Mouse (Mus musculus) midbrain, embryonic 12.5 days (tissue): Measurements from ENCODE around the gene Tmem121b. TPM values are rescaled to one million over a fixed set of nuclear protein-coding genes. Genes with fewer than 3 reads are reported as not detected.

ENCODE experiments used
- ATAC-seq: fragments of 200-750 bp; cut with Nextera tagmentation; 2 replicates; pipeline ENCODE4 v1.8.0; 2017; ENCODE audit warnings: low read depth, moderate TSS enrichment, moderate library complexity; ENCODE audit not compliant: low FRiP score
- H3K27ac ChIP-seq: fragments of 300-500 bp; sonication (generic); replicated peaks from 2 replicates; pipeline ENCODE4 v1.5.1; 2016; ENCODE audit warnings: mild to moderate bottlenecking
- H3K27me3 ChIP-seq: fragments of 300-500 bp; sonication (generic); 2 replicates; pipeline ENCODE4 v1.6.1; 2016; ENCODE audit warnings: mild to moderate bottlenecking
- H3K36me3 ChIP-seq: fragments of 300-500 bp; sonication (generic); 2 replicates; pipeline ENCODE4 v1.6.1; 2016
- H3K4me1 ChIP-seq: fragments of 300-500 bp; sonication (generic); 2 replicates; pipeline ENCODE4 v1.6.1; 2016
- H3K4me2 ChIP-seq: fragments of 300-500 bp; sonication (generic); replicated peaks from 2 replicates; pipeline ENCODE4 v1.6.1; 2016; ENCODE audit warnings: mild to moderate bottlenecking, moderate library complexity
- H3K4me3 ChIP-seq: fragments of 300-500 bp; sonication (generic); 2 replicates; pipeline ENCODE4 v1.5.1; 2016; ENCODE audit warnings: mild to moderate bottlenecking
- H3K9ac ChIP-seq: fragments of 300-500 bp; sonication (generic); replicated peaks from 2 replicates; pipeline ENCODE4 v1.6.1; 2016; ENCODE audit warnings: mild to moderate bottlenecking, moderate library complexity
- H3K9me3 ChIP-seq: fragments of 300-500 bp; sonication (generic); 2 replicates; pipeline ENCODE4 v1.6.1; 2016; ENCODE audit warnings: mild to moderate bottlenecking
- WGBS: fragments of 180-500 bp; shearing (Covaris S2); methylation state at CpG from one replicate; pipeline ENCODE4 v1.1.7; 2016; 5-methylcytosine and 5-hydroxymethylcytosine counted together
- polyA plus RNA-seq: library from polyadenylated mRNA; unstranded; fragments of >200 nt; fragmentation: Nextera tagmentation; extraction: Ambion mirVana; gene quantifications from 2 replicates; pipeline ENCODE4 v1.2.1, GENCODE M21; 2016

Tmem121b gene
- polyA plus RNA-seq, 1 experiment from 2014 or later, result 2.5 TPM

DNA sequence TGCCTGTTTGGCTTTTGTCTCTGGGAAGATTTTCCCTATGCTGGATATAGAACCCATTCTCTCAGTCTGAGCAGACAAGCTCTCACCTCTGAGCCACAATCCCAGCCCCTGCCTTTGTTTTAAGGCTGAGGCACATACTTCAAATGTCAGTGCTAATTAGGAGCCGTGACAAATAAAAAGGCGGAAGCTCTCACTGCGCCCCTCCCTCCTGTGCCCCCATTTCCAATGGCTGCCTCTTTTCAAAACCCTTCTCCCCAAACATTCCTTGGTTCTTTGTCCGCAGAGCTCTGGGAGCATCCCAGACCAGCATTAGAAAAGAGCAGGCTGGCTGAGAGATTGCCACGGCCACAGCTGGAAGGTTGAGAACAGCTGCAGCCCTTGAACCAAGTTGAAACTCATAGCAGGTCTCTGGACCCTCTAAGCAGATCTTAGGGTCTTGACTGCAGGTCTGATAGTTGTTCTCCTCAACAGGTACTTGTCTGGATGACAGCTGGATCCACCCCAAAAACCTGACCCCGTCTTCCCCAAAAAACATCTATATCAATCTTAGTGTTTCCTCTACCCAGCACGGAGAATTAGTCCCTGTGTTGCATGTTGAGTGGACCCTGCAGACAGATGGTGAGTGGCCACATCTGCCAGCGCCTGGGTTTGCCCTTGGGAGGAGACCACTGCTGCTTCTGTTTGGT lies 21.0 kb downstream of the Tmem121b start:
- Histone ChIP-seq H3K27me3 (no peaks in the 10 kb centered on the region; the same call in 1 of the 2 replicates), H3K36me3 (no peaks in the 10 kb centered on the region), H3K4me1 (peaks cover 25% of the 10 kb centered on the region), H3K27ac (peak overlapping the region; percentile 84), H3K4me2 (peak overlapping the region; percentile 24), H3K4me3 (no peak overlapping the region), H3K9ac (no peak overlapping the region), H3K9me3 (no peaks in the 10 kb centered on the region)
- WGBS, result 16% methylated on average over 8 of the region's 8 CpGs
- peak; percentile 58 for ATAC-seq

DNA sequence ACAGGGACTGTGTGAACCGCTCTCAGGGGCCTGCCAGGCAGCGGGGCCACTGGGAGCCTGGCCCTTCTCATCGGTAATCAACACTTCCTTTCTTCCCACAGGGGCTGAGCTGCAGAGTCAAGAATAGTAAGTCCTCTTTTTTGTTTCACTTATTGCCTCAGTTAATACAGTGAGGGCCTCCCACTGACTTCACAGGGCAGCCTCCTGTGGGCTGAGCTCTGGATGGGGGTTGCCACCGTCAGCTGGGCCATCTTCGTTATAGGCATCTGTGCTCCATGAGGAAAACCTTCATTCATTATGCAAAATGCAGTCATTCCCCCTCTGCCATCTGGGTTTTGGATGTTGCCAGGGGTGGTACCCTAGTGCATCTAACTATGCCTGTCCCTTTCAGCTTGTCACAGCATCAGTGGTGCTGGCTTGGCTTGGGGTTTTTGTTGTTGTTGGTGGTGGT lies 21.6 kb downstream of the Tmem121b start:
- Histone ChIP-seq H3K4me2 (peak overlapping the region; percentile 24; the same call in 1 of the 2 replicates), H3K4me1 (peaks cover 25% of the 10 kb centered on the region), H3K9ac (no peak overlapping the region), H3K9me3 (no peaks in the 10 kb centered on the region), H3K27me3 (peaks cover 1% of the 10 kb centered on the region; the same call in 1 of the 2 replicates), H3K27ac (peak overlapping the region; percentile 84), H3K4me3 (no peak overlapping the region), H3K36me3 (no peaks in the 10 kb centered on the region)
- 4% methylated on average over 5 of the region's 5 CpGs for WGBS
- ATAC-seq, result peak; percentile 79

- Histone ChIP-seq H3K9me3 (no peaks in the 10 kb centered on the region), H3K4me3 (no peak overlapping the region), H3K4me1 (peaks cover 25% of the 10 kb centered on the region), H3K27me3 (peaks cover 4% of the 10 kb centered on the region), H3K9ac (no peak overlapping the region), H3K4me2 (no peak overlapping the region), H3K27ac (no peak overlapping the region), H3K36me3 (no peaks in the 10 kb centered on the region)
- ATAC-seq, result no peak
- WGBS, result 89% methylated on average over 1 of the region's 1 CpGs
Measured at GRCm38 (mm10) chr6:120470666-120471065, 22.9 kb downstream of the Tmem121b start.

- no peak for ATAC-seq
- Histone ChIP-seq H3K9me3 (no peaks in the 10 kb centered on the region), H3K36me3 (no peaks in the 10 kb centered on the region), H3K27me3 (peaks cover 13% of the 10 kb centered on the region), H3K9ac (no peak overlapping the region), H3K4me1 (peaks cover 25% of the 10 kb centered on the region), H3K4me3 (no peak overlapping the region), H3K27ac (no peak overlapping the region), H3K4me2 (no peak overlapping the region)
Measured at GRCm38 (mm10) chr6:120469770-120470169, 23.8 kb downstream of the Tmem121b start.

- Histone ChIP-seq H3K4me2 (no peak overlapping the region), H3K4me3 (no peak overlapping the region), H3K9me3 (no peaks in the 10 kb centered on the region), H3K27me3 (peaks cover 18% of the 10 kb centered on the region), H3K27ac (no peak overlapping the region), H3K9ac (no peak overlapping the region), H3K36me3 (no peaks in the 10 kb centered on the region), H3K4me1 (peaks cover 25% of the 10 kb centered on the region)
- no peak for ATAC-seq
- WGBS, result 77% methylated on average over 3 of the region's 3 CpGs
Measured at GRCm38 (mm10) chr6:120469268-120469667, 24.3 kb downstream of the Tmem121b start.

GRCm38 (mm10) chr6:120468259-120468658 lies 25.3 kb downstream of the Tmem121b start:
- Histone ChIP-seq H3K36me3 (no peaks in the 10 kb centered on the region), H3K4me3 (no peak overlapping the region), H3K4me2 (no peak overlapping the region), H3K27me3 (peaks cover 28% of the 10 kb centered on the region), H3K9me3 (no peaks in the 10 kb centered on the region), H3K9ac (no peak overlapping the region), H3K4me1 (peaks cover 27% of the 10 kb centered on the region), H3K27ac (no peak overlapping the region)
- ATAC-seq, result no peak
- 93% methylated on average over 4 of the region's 4 CpGs for WGBS

DNA sequence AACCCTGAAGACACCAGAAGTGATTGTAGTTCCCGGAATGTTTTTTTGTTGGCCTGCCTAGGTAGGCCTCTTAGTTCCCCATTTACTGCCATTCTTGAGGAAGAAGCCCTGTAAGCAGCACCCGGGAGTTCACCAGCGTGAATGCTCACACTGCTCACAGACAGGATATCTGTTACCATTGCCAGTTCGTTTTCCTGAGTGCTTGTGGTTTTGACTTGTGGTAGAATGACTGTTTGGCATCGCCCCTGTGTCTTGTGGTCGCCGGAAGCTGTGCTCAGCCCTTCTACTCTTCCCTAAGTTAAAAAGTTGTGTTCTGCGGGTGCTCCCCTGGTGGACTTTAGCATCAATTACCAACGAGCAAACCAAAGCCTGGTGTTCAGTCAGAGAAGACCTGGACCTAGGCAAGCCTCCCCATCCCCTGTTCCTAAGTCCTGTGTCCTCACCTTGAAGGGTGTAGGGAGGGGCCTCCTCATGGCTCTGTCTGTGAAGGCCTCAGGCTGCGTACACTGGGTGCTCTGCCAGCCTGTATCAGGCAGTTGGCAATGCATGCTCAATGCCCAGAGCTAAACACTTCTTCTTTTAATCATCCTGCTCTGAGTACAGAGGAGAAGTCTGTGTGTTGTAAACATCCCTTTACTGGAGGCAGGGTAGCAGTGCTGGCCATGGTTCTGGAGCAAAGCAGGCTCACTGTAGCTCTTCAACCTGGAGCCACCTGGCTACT lies 26.8 kb downstream of the Tmem121b start:
- Histone ChIP-seq H3K9ac (no peak overlapping the region), H3K27me3 (peaks cover 42% of the 10 kb centered on the region), H3K4me2 (no peak overlapping the region), H3K9me3 (no peaks in the 10 kb centered on the region), H3K27ac (no peak overlapping the region), H3K4me3 (no peak overlapping the region), H3K4me1 (peaks cover 13% of the 10 kb centered on the region), H3K36me3 (no peaks in the 10 kb centered on the region)
- ATAC-seq, result no peak
- WGBS, result 78% methylated on average over 10 of the region's 10 CpGs

- WGBS, result 37% methylated on average over 4 of the region's 4 CpGs
- ATAC-seq, result no peak
- H3K9me3 ChIP-seq, result no peaks in the 10 kb centered on the region
Measured at GRCm38 (mm10) chr6:120465393-120465792, 28.2 kb downstream of the Tmem121b start.

DNA sequence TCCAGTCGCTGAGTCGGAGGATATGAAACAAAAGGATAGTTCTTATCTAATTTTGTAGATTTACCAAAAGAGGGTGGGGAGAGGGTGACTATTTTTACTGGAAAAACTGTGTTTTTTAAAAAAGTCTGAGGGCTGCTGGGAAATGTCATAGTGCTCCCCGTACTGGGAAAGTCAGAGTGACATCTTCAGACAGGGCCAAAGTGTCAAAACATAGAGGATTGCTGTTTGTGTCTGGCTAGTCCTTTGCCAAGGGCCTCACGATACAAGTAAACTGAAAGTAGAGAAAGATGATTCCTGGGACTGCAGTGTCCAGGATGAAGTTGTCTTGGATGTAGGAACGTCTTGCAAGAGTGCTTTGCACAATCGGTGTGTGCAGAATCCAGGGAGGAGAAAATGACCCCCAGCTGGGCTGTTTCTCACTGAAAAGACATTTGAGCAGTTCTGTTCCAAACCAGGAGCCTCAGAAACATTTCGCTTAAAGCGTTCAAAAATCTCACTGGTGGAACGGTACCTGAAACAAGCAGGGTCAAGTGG lies 29.1 kb downstream of the Tmem121b start:
- Histone ChIP-seq H3K9ac (no peak overlapping the region), H3K4me3 (no peak overlapping the region)
- 58% methylated on average over 9 of the region's 9 CpGs for WGBS

More at GRCm38 (mm10) chr6:120465393-120465792, 28.2 kb downstream of the Tmem121b start:
- Histone ChIP-seq H3K27ac (no peak overlapping the region), H3K27me3 (peaks cover 50% of the 10 kb centered on the region), H3K4me3 (no peak overlapping the region), H3K9ac (no peak overlapping the region), H3K4me1 (peaks cover 10% of the 10 kb centered on the region), H3K36me3 (no peaks in the 10 kb centered on the region), H3K4me2 (no peak overlapping the region)

GRCm38 (mm10) chr6:120463884-120464283 lies 29.7 kb downstream of the Tmem121b start:
- Histone ChIP-seq H3K27me3 (peaks cover 50% of the 10 kb centered on the region), H3K9ac (0 out of 2 replicates have a peak overlapping the region, but pooled peaks have one; percentile 50), H3K9me3 (no peaks in the 10 kb centered on the region), H3K27ac (no peak overlapping the region), H3K4me1 (peaks cover 10% of the 10 kb centered on the region), H3K36me3 (no peaks in the 10 kb centered on the region), H3K4me3 (peak overlapping the region; percentile 53), H3K4me2 (peak overlapping the region; percentile 66)
- ATAC-seq, result no peak; the same call in 1 of the 2 replicates
- WGBS, result 5% methylated on average over 11 of the region's 11 CpGs

More for the DNA sequence above, 29.1 kb downstream of the Tmem121b start:
- peaks cover 10% of the 10 kb centered on the region for H3K4me1 ChIP-seq
- H3K27ac ChIP-seq, result no peak overlapping the region
- ATAC-seq, result no peak
- H3K4me2 ChIP-seq, result peak overlapping the region; percentile 66
- peaks cover 50% of the 10 kb centered on the region for H3K27me3 ChIP-seq
- no peaks in the 10 kb centered on the region for H3K36me3 ChIP-seq
- H3K9me3 ChIP-seq, result no peaks in the 10 kb centered on the region

DNA sequence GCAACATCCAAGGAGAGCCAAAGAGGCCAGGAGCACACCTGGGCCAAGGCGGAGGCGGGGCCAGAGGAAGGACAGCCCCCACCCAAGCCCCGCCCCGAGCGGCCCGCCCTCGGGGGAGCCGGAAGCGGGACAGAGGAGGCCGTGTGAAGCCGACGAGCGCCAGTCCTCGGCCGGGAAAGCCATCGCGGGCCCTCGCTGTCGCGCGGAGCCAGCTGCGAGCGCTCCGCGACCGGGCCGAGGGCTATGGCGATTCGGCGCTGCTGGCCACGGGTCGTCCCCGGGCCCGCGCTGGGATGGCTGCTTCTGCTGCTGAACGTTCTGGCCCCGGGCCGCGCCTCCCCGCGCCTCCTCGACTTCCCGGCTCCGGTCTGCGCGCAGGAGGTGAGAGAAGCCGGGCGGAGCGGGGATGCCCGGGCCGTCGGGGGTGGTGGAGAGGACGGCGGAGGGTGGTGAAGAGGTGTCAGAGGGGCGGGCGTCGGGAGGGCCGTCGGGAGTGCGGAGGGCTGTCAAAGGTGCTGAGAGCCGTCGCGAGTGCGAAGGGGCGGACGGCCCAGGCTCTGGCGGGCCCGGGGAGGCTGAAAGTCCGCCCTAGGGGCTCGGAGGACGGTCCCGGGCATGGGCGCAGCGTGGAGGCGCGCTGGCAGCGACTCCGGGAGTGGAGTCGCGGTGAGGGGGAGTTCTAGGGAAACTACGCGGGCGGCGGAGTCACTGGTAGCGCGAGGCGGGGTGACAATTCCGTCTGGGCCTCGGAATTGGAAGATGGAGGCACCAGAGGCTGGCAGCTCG lies 30.3 kb downstream of the Tmem121b start, which contains the start of gene Il17ra:
Gene Il17ra (plus strand): TSS at position 162 of the 786 bp plus-strand sequence.
- ATAC-seq, result peak; percentile 86
- H3K4me2 ChIP-seq, result peak within 1 kb of the TSS; percentile 66
- under 1% methylated on average over 86 of the region's 90 CpGs for whole genome bisulfite sequencing

More for the DNA sequence above, 30.3 kb downstream of the Tmem121b start, which contains the start of gene Il17ra:
- Histone ChIP-seq H3K9me3 (no peaks in the 10 kb centered on the region), H3K36me3 (no peaks in the 10 kb centered on the region), H3K27ac (no peak within 1 kb of the TSS), H3K4me1 (peaks cover 10% of the 10 kb centered on the region), H3K27me3 (peaks cover 50% of the 10 kb centered on the region), H3K9ac (peak within 1 kb of the TSS; percentile 50), H3K4me3 (peak within 1 kb of the TSS; percentile 53)
